Mouse (Mus musculus) heart, embryonic 14.5 days (tissue): Measurements from ENCODE around the gene Kirrel3. TPM values are rescaled to one million over a fixed set of nuclear protein-coding genes. Genes with fewer than 3 reads are reported as not detected.
A peak's percentile ranks its signal among the peaks of the same experiment; 100 is the strongest.

ENCODE experiments used
- ATAC-seq: fragments of 200-750 bp; cut with Nextera tagmentation; 2 replicates; pipeline ENCODE4 v1.8.0; 2017; ENCODE audit warnings: low read depth, moderate TSS enrichment; ENCODE audit not compliant: insufficient number of reproducible peaks, insufficient read depth, low FRiP score
- H3K27ac ChIP-seq, 2 experiments: fragments of 200-500 bp in 1 of 2; fragments of 300-500 bp in 1 of 2; sonication (generic) in 1 of 2; replicated peaks in 1 of 2; 2 replicates each; pipeline ENCODE4 v1.5.1; 2012 to 2014; ENCODE audit warnings: low read depth in 2 of 2, low read length in 2 of 2, control low read depth in 1 of 2, mild to moderate bottlenecking in 1 of 2, mixed read lengths in 1 of 2; ENCODE audit not compliant: control insufficient read depth in 1 of 2, insufficient read depth in 1 of 2
- H3K27me3 ChIP-seq: fragments of 300-500 bp; sonication (generic); 2 replicates; pipeline ENCODE4 v1.6.1; 2014; ENCODE audit warnings: mild to moderate bottlenecking, low read length, control low read depth; ENCODE audit not compliant: control insufficient read depth, insufficient read depth
- H3K36me3 ChIP-seq: fragments of 300-500 bp; sonication (generic); 2 replicates; pipeline ENCODE4 v1.6.1; 2014; ENCODE audit warnings: mild to moderate bottlenecking, control low read depth, low read length, mixed read lengths; ENCODE audit not compliant: control insufficient read depth, insufficient read depth
- H3K4me1 ChIP-seq, 2 experiments: fragments of 200-500 bp in 1 of 2; fragments of 300-500 bp in 1 of 2; sonication (generic) in 1 of 2; 2 replicates each; pipeline ENCODE4 v1.6.1; 2012 to 2014; ENCODE audit warnings: low read length in 2 of 2, control low read depth in 1 of 2, mixed read lengths in 1 of 2; ENCODE audit not compliant: control insufficient read depth in 2 of 2, insufficient read depth in 2 of 2
- H3K4me2 ChIP-seq: fragments of 300-500 bp; sonication (generic); 2 replicates; pipeline ENCODE4 v1.6.1; 2014; ENCODE audit warnings: mild to moderate bottlenecking, low read length
- H3K4me3 ChIP-seq, 2 experiments: fragments of 200-500 bp in 1 of 2; fragments of 300-500 bp in 1 of 2; sonication (generic) in 1 of 2; 2 replicates each; pipeline ENCODE4 v1.5.1; 2012 to 2014; ENCODE audit warnings: low read length in 2 of 2, mild to moderate bottlenecking in 2 of 2, control low read depth in 1 of 2, low read depth in 1 of 2, moderate library complexity in 1 of 2; ENCODE audit not compliant: control insufficient read depth in 1 of 2, insufficient read depth in 1 of 2
- H3K9ac ChIP-seq: fragments of 300-500 bp; sonication (generic); 2 replicates; pipeline ENCODE4 v1.6.1; 2014; ENCODE audit warnings: mild to moderate bottlenecking, low read length
- H3K9me3 ChIP-seq: fragments of 300-500 bp; sonication (generic); 2 replicates; pipeline ENCODE4 v1.6.1; 2016; ENCODE audit warnings: low read length, control low read depth; ENCODE audit not compliant: control insufficient read depth
- WGBS: fragments of 180-500 bp; shearing (Covaris S2); extraction: QIAGEN DNeasy Blood & Tissue Kit; methylation state at CpG from one replicate; pipeline ENCODE4 v1.1.7; 2014; 5-methylcytosine and 5-hydroxymethylcytosine counted together
- polyA plus RNA-seq: library from polyadenylated mRNA; unstranded; fragments of >200 nt; fragmentation: Nextera tagmentation; extraction: Ambion mirVana; gene quantifications from 2 replicates; pipeline ENCODE4 v1.2.1, GENCODE M21; 2014

The Kirrel3 gene
- polyA plus RNA-seq, 1 experiment from 2014 or later = 1.0 TPM

- Histone ChIP-seq H3K4me2 (peak overlapping the region; percentile 67), H3K9ac (peak overlapping the region; percentile 57), H3K9me3 (no peaks in the 10 kb centered on the region), H3K4me1 (peaks cover 5 to 8% of the 10 kb centered on the region in 2 experiments; a peak in 3 of 4 replicates), H3K36me3 (no peaks in the 10 kb centered on the region), H3K27me3 (peaks cover 9% of the 10 kb centered on the region; the same call in 1 of the 2 replicates), H3K4me3 (peak overlapping the region; percentile 20 to 35), H3K27ac (no peak overlapping the region)
- 5% methylated on average over 25 of the region's 25 CpGs for WGBS
- ATAC-seq = no peak
These were observed 539.1 kb downstream of the Kirrel3 start for GRCm38 (mm10) chr9:35024591-35025496.

GRCm38 (mm10) chr9:35026311-35026710 is 540.6 kb downstream of the Kirrel3 start:
- Histone ChIP-seq H3K4me3 (no peak overlapping the region), H3K27me3 (peaks cover 9% of the 10 kb centered on the region; the same call in 1 of the 2 replicates), H3K9me3 (no peaks in the 10 kb centered on the region), H3K36me3 (no peaks in the 10 kb centered on the region), H3K9ac (no peak overlapping the region), H3K4me2 (no peak overlapping the region), H3K27ac (no peak overlapping the region), H3K4me1 (peaks cover 5 to 9% of the 10 kb centered on the region in 2 experiments; a peak in 3 of 4 replicates)
- WGBS = 79% methylated on average over 6 of the region's 6 CpGs
- ATAC-seq = no peak

GRCm38 (mm10) chr9:35026897-35027311 is 541.2 kb downstream of the Kirrel3 start:
- no peak overlapping the region for H3K27ac ChIP-seq
- no peak overlapping the region for H3K4me2 ChIP-seq
- no peak overlapping the region for H3K4me3 ChIP-seq
- no peaks in the 10 kb centered on the region for H3K36me3 ChIP-seq
- ATAC-seq = no peak
- H3K27me3 ChIP-seq = peaks cover 9% of the 10 kb centered on the region; the same call in 1 of the 2 replicates
- H3K9ac ChIP-seq = no peak overlapping the region
- H3K4me1 ChIP-seq = peaks cover 5 to 13% of the 10 kb centered on the region in 2 experiments; a peak in 3 of 4 replicates
- H3K9me3 ChIP-seq = no peaks in the 10 kb centered on the region
- WGBS = 46% methylated on average over 6 of the region's 6 CpGs

- Histone ChIP-seq H3K27me3 (peaks cover 9% of the 10 kb centered on the region; the same call in 1 of the 2 replicates), H3K4me3 (no peak overlapping the region), H3K27ac (no peak overlapping the region), H3K4me2 (no peak overlapping the region), H3K4me1 (peaks cover 5 to 13% of the 10 kb centered on the region in 2 experiments; a peak in 3 of 4 replicates), H3K9ac (no peak overlapping the region), H3K9me3 (no peaks in the 10 kb centered on the region), H3K36me3 (no peaks in the 10 kb centered on the region)
- no peak for ATAC-seq
- 79% methylated on average over 6 of the region's 6 CpGs for WGBS
These were observed 541.8 kb downstream of the Kirrel3 start for GRCm38 (mm10) chr9:35027382-35027997.

- Histone ChIP-seq H3K9me3 (no peaks in the 10 kb centered on the region), H3K36me3 (no peaks in the 10 kb centered on the region), H3K9ac (no peak overlapping the region), H3K27ac (no peak overlapping the region), H3K27me3 (peaks cover under 1% of the 10 kb centered on the region; the same call in 1 of the 2 replicates), H3K4me2 (no peak overlapping the region), H3K4me3 (no peak overlapping the region), H3K4me1 (peaks cover 10% of the 10 kb centered on the region in 2 experiments; a peak in 3 of 4 replicates)
- no peak for ATAC-seq
- 62% methylated on average over 5 of the region's 5 CpGs for WGBS
These were observed 545.1 kb downstream of the Kirrel3 start for GRCm38 (mm10) chr9:35030823-35031222.

GRCm38 (mm10) chr9:35032457-35032856 is 546.8 kb downstream of the Kirrel3 start:
- ATAC-seq = no peak

GRCm38 (mm10) chr9:35035074-35035473 is 549.4 kb downstream of the Kirrel3 start:
- Histone ChIP-seq H3K27ac (no peak overlapping the region), H3K9ac (0 out of 2 replicates have a peak overlapping the region, but pooled peaks have one; percentile 6), H3K4me2 (peak overlapping the region; percentile 35), H3K4me1 (peaks cover 22 to 23% of the 10 kb centered on the region in 2 experiments), H3K9me3 (0 out of 2 replicates have a peak, but pooled peaks cover 5% of the 10 kb centered on the region), H3K4me3 (no peak overlapping the region), H3K27me3 (no peaks in the 10 kb centered on the region), H3K36me3 (no peaks in the 10 kb centered on the region)
- 35% methylated on average over 14 of the region's 14 CpGs for WGBS
- 0 out of 2 replicates have a peak, but pooled peaks have one; percentile 22 for ATAC-seq

More at GRCm38 (mm10) chr9:35032457-35032856, 546.8 kb downstream of the Kirrel3 start:
- H3K27ac ChIP-seq = no peak overlapping the region
- no peak overlapping the region for H3K9ac ChIP-seq
- no peaks in the 10 kb centered on the region for H3K27me3 ChIP-seq
- H3K4me2 ChIP-seq = no peak overlapping the region
- H3K4me3 ChIP-seq = no peak overlapping the region
- 72% methylated on average over 6 of the region's 6 CpGs for WGBS
- no peaks in the 10 kb centered on the region for H3K36me3 ChIP-seq
- H3K4me1 ChIP-seq = peaks cover 8 to 10% of the 10 kb centered on the region in 2 experiments; a peak in 3 of 4 replicates
- H3K9me3 ChIP-seq = 0 out of 2 replicates have a peak, but pooled peaks cover 5% of the 10 kb centered on the region
